Mouse (Mus musculus) T-helper 1 cell (primary cell): ENCODE data around the gene Fam167b.

Source experiments
- in situ Hi-C: fragments of 300-600 bp; cut with MboI, MseI; formaldehyde crosslinking; loops from one replicate; pipeline ENCODE4 v1.15.1; 2025; ENCODE audit warnings: high pct_unique_total_duplicates

Fam167b gene

DNA sequence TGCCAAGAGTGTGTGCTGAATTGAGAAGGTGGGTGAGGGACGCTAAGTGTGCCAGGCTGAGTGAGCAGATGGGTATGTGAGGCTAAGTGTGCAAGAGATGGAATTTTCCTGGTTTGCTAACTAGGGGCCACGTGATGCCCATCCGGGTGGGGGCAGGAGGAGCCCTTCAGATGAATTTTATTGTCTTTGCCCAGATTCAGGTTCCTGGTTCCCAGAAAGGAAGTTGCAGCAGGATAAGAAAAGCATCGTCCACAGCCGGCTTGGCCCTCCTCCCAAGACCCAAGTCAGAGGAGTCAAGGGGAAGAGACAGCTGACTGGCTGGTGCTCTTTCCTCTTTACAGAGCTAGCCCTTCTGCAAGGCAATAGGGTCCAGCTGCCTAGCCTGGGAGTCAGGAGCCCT lies at the start of gene Fam167b:
Gene Fam167b (minus strand): TSS at position 84 of the 400 bp plus-strand sequence.
- in situ Hi-C loops, result no loop called here

DNA sequence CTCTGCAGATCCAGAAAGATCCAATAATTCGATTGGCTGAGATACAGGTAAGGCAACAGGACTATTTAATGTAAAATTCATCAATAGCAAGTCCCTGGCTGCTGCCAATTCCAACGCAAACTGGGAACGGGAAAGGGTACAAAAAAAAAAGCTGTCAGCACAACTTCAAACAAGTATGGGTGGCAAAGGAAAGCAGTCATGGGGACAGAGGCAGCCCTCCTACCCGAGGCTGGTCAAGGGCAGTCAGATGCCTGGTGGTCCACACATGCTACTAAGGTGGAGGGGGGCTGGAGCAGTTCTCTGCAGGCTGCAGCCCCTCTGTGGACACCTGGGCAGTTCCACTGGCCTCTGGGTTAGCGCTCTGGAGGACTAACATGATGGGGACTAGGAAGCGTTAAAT lies 47.7 kb upstream of the Fam167b start:
- in situ Hi-C loops, result no loop called here

DNA sequence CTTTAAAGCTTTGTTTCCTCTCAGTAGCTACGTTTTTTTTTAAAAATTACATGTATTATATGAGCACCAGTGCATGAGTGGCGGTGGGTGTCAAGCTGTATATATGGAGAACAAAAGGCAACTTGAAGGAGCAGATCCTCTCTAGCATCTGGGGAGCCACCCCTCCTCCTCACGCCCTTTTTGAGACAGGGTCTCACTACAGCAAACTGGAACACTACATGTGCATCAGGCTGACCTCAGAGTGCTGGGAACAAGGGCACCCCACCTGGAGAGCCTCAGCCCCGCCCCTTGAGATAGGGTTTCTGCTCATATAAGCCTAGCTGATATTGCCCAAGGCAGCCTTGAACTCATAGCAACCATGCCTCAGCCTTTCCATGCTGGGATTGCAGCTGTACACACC lies 47.1 kb upstream of the Fam167b start:
- in situ Hi-C loops, result no loop called here

DNA sequence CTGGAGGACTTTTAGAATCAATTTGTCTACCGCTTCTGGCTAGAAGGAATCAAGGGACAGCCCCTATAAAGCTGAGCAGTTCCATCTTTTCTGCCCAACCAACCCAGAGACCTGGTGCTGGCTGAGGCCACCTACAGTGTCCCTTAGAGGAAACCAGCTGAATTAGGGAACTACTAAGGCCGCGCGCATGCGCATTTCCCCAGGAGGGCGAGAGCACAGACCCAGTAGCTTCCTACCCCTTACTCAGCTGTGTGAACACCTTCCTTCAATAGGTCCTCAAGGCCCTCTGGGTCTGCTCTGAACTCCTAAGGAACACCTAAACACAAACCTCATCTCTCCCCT lies 46.7 kb upstream of the Fam167b start:
- in situ Hi-C loops, result no loop called here

DNA sequence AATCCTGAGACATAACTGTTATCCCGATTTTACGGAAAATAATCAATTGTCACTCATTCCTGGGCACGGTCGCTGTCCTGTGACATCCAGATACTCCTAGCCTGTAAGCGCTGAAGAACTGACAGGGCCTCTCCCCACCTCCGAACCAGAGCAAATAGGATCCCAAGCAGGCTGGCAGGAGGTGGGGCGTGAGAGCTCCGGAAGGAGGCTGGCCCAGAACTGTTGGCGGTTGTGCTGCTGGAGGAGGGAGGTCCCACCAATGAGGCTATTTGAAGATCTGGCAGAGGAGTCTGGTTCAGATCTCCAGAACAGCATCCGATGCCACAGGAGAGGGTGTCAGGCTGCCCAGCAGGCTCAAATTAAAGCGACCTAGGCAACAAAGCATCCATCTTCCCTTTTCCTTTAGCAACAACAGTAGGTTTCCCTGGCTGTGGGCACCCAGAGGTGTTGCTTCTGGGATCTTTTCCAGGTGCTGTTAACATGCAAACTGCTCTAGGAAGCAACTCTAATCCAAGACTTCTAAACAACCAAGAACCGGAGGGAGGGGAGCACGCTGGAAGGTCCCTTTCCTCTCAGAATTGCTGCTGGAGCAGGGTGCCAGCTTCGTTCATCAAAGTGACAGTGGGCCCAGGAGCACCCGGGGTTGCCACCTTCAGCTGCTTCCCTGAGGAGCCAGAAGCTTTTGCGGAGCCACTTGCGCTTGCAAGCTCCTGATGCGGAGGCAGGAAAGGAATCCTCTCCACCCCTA lies 46.1 kb upstream of the Fam167b start:
- in situ Hi-C loops, result no loop called here

DNA sequence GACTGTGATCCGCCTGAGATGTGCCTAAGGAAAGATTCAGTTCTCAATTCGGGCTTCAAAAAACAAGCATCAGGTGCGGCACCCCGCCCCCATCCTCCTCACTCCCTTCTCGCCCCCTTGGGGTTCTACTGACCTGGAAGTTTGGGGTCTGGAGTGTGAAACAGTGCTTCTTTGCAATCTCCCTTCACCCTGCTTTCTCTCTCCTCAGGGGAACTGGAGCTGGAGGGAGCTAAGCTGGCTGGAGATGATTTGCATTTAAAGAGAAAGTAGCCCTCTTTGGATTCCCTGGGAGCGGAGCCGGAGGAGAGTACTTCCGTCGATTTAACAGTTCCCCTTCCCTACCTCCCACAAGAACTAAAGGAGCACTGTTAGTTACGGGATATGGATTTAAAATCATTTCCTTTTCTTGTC lies 45.3 kb upstream of the Fam167b start, which contains the start of gene Ccdc28b:
Gene Ccdc28b (minus strand): TSS at position 267 of the 411 bp plus-strand sequence.
- in situ Hi-C loops, result no loop called here

DNA sequence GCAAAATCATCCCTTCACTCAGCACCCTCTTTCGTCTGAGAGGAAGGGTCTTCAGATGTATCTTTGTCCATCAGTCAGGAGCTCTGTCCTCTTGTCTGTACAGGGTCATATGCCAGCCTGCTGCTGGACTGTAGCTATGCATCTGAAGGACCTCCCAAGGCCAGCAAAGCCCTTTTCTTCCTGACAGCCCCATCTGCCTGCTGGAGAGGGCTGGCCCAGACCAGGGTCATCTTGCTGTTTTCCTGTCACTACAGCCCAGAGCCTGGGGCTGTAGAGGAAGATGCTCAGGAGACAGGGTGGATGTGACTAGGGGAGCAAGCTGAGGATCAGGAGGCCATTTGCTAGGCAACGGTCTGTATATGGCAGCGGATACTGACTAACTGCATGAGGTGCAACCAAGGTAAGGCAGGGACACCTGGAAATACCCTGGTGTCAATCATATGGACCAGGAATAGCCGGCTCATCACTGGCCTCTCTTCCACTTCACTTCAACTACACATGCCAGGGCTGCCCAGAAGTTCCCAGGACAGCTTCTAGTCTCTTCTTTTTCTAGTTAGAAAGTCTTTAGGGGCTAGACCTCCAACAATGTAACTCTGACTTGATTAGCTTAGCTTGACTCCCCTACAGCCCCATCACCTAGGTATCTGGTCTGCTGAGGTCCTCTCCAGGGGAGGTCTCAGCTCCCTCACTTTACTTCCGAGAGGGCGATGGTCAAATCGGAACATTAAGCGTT lies 44.6 kb upstream of the Fam167b start:
- in situ Hi-C loops, result no loop called here

DNA sequence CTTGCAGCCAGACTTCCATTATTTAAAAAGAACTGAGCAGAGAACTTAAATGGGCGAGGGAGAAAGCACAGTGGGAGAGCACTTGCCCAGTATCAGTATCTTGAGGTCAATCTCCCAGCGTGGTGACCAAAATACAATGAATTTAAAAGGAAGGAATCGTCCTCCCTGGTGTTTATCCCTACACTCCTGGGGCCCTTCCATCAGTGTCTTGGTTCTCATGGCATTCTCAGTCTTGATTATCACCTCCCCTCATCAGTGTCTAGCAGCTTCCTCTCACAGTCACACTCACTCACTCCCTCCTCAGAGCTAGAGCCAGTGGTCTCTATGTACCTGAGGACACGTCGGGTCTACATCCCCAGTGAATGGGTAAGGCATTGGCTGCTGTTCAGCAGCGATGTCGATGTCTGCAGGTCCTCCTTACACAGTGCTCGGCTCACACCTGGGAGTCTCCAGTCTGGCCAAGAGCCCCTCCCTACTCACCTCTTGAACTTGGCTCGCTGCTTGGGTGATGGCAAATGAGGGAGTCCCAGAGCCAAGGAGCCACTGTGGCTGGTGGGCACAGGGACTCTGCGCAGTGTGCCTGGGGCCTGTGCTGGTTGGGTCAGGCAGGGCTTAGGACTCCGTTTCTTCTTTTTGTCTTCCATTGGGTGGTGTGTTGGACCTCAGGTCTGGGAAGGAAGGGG lies 43.9 kb upstream of the Fam167b start:
- in situ Hi-C loops, result no loop called here

DNA sequence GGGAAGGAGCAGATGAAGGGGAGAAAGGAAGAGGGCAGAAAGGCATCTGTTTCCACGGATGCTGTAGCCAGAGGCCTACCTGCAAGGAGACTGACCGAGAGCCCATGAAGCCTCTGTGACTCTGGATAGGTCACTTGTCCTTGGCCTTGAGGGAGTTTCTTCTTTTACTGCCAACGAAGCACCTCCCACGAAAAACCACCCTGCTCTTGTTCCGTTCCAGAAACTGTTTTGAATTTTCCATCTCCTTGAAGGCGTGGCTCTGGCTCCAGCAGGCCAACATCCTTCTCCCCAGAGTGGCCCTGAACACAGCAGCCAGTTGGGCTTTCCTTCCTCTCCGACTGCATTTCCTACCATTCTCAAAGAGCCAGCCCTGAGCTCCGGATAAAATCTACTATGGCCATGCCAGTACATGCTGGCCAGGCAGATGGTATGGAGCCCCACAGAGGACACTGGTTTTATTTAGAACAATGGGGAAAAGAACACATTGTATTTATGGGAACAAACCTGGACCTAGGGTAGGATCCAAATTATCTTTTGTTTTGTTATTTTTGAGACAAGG lies 43.0 kb upstream of the Fam167b start:
- in situ Hi-C loops, result no loop called here

DNA sequence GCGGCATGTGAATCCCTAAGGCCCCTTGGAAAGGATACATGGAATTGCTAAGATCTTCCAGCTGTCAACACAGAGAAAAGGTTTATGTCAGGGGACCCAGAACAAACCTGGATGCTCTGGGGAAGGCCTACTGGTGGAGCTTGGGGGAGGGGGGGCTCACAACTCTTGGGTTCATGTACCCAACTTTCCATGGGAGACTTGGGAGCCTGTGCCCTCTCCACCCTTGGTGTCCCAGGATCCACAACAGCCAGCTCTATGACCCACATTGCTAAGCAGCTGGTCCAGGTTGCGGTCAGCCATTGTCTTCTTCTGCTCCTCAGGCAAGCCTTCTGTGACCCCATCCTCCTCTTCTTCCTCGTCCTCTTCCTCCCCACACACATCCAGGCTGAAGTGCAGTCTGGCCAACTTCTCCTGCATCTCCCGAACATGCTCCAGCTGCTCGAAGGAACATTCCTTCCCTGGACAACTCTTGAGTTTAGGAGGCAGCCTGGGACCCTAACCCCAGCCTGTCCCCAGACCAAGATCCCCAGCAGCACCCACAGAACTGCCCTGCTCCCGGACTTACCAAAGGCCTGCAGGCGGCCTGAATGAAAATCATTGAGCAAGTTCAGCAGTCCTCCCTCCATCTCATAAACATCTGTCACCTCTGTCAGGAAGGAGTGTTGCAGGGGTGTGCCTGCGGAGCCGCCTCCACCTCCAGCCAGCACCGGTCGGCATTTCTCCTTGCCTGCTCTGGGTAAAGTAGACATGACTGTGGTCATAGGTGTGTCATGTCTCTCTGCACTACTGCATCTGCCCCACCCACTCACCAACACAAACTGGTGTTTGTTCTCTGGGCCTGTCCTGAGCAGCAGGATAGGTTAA lies 42.3 kb upstream of the Fam167b start:
- in situ Hi-C loops, result no loop called here

DNA sequence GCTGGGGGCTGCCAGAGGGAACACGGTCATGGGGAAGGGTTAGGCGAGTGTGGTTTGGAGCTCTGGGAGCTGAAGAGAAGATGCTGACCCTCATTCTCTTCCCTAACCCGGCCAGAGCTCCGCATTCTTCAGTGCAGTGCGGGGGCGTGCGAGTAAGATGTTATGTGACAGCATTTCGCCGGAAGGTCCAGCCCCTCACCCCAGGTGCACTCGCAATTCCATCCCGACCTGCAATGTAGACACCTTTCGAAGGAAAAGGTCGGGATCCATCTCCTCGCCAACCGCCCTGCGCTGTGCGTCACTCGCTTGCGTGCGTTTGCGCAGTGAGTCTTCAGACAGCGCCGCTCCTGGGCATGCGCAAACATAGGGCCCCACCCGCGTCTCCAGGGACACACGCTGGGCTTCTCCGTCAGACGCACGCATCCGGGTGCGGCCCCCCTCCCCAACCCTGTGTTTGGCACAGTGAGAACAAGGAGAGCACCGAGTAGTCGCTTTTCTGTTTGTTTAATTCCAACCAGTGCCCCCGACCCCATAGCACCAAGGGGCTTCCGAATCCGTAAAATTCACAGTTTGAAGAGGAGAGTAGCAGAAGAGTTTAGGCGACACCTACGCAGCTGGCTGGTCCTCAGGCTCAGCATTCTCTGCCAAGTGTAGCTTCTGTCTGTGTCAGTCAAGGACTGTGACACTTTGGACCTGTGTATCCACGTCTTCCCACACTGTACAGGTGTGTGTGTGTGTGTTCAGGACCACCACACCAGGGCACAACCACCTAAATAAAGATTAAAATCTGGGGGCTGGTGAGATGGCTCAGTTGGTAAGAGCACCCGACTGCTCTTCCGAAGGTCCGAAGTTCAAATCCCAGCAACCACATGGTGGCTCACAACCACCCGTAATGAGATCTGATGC lies 40.7 kb upstream of the Fam167b start, which contains the start of gene Iqcc:
Gene Iqcc (minus strand): TSS at position 314 of the 906 bp plus-strand sequence.
- in situ Hi-C loops, result no loop called here

DNA sequence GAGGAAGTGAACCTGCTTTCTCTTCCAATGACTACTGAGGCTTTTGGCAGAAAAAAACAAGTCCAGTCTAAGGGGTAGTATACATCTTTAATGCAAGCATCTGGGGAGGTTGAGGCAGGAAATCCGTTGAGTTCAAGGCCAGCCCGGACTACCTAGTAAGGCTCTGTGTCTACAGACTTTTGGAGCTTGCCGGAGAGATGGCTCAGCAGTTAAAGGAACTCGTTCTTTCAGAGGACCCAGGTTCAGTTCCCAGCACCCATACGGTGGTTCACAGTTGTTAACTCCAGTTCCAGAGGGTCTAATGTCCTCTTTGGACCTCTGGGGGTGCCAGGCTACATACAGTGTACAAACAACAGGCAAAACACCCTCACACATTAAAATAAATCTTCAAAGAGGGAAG lies 39.7 kb upstream of the Fam167b start:
- in situ Hi-C loops, result no loop called here

DNA sequence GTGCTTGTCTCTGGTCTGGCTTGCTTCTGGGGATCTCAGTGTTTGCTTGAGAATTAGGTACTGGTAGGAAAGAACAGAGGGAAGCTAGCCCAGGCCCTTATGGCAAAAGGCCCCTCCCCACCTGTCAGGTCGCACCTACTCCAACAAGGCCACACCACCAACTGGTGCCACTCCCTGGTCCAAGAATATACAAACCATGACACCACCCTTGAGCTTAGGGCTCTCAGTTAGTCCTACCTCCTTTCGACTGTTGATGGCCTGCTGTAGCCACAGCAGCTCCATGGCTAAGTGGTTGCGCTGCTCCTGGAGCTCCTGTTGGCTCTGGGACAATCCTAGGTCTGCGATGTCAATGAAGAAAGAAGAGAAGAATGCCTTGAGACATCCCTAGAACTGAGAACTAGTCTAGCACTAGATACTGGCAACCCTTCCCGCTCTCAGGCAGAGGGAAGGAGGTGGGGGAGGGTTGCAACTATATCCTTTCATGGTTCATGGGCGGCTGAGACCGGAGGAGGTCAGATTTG lies 38.8 kb upstream of the Fam167b start:
- in situ Hi-C loops, result no loop called here

DNA sequence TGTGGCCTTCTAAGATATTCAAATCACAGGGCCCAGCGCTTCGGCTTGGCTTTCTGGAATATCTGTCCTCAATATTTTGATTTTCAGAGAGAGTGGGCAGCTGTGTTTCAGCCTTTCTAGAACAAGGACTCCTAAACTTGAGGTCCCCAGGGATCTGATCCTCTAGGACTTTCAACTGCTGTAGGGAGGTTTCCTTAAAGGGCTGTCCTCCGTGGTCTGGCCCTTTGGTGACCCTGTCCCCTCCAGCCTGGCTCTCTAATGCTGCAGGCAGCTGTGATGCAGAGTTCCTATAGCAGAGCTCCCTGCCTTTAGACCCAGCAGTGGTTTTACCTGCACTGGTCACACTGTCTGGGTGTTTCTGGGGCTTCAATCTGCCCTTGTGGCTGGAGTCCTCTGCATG lies 38.3 kb upstream of the Fam167b start:
- in situ Hi-C loops, result no loop called here

DNA sequence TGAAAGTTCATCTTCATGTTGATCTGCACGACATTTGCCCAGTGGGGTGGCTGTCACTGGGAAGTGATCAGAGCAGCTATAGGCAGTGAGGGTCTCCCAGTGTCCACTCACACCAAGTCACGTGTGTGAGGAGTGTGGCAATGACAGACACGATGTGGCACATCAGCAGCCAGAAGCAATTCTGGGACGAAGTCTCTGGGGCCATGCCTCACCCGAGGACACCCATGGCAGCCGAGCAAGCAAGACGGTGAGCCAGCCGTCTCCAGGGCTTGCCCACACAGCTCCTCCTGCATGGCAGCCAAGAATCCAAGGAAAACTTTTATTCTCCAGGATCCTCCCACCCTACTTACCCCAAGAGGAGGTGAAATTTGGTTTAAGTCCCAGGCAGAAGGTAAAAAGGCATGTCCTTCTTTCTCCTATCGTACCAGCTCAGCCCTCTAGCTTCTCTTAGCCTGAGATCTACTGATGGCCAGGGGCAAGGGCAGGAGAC lies 37.5 kb upstream of the Fam167b start:
- in situ Hi-C loops, result no loop called here

DNA sequence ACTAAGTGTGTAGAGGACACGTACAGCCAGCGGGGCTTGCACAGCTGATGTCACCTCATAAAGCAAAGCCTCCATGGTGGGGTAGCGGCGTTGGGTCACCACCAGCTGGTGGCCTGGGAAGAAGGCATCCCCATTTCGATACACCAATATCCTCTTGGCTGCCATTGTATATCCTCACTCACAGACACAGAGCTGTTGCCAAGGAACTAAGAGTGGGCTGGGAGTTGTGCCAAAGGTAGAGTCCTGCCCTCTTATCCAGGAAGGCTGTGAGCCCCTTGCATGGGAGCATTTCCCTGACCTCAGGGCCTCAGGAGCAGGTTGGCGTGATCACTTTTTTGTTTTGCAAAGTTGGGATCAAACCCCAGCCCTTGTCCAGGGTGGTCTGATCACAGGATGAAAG lies 35.7 kb upstream of the Fam167b start, which contains the start of gene Dcdc2b:
Gene Dcdc2b (minus strand): TSS at position 165 of the 400 bp plus-strand sequence.
- in situ Hi-C loops, result loop anchor here (5.0 kb wide), 1 partner anchor 67 kb away; no protein-coding TSS in a partner anchor

DNA sequence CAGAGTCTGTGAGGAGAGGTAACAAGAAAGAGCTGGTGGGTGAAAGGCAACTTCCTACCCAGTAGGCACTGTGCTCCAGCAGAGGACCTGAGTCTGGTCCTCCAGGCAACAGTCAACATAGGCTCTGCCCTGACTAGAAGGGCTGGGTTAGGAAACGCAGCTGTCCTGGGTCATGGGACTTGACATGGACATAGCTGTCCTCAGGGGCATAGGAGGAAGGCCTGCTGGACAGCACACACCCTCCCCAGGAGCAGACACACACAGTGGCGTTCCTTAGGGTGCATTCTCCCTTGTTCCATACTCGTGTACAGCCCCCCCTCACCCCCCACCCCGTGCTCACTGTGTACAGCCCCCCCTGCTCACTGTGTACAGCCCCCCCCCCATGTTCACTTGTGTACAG lies 32.1 kb upstream of the Fam167b start:
- in situ Hi-C loops, result loop anchor here (5.0 kb wide), 1 partner anchor 63 kb away; no protein-coding TSS in a partner anchor

DNA sequence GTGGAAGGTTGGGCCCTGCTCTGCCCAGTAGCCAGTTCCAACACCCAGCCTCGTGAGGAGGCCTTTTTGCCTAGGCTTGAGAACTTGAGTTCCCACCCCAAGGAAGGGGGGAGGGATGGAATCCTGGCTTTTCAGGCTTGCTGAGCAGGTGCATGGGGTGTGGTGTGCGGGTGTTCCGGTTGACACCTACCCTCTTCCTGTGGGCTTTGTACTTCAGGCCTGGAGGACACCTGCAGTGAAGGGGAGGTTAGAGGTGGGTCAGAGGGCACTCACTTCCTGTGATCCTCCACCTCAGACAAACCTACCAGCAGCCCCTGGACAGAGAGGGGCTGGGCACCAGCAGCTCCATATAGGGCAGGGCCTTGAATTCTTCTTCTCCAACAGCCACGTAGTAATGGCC lies 31.7 kb upstream of the Fam167b start:
- in situ Hi-C loops, result loop anchor here (5.0 kb wide), 1 partner anchor 63 kb away; no protein-coding TSS in a partner anchor

DNA sequence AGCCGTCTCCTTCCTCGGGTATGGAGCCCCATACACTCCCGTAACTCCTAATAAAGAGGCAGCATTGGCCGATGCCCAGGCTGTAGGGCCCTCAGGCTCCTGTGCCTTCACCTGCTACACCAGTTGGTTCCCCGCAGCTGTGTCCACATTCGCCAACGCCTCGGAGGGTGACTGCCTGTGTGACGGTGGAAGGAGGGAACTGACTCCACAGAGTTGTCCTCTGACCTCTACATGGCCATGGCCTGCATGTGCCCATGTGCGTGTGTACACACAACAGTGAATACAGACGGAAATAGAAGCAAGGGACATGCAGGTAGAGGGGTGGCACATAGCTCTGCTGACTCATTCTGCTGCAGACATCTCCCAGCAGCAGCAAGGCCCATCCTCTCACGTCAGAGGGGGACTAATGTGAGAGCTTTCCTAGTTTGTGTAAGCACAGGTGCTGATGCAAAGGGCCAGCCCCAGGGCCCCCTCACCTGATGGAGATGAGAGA lies 30.8 kb upstream of the Fam167b start:
- in situ Hi-C loops, result no loop called here
